Mouse (Mus musculus) MN1 (cell line): Measurements from ENCODE around the gene Exd1.
"Not testable (repeated sequence)": the region's sequence is repeated elsewhere in the genome, so short reads cannot be mapped to it uniquely, and the experiment has no call there.

Source experiments
- DNase-seq: peaks from one replicate; pipeline ENCODE4 v3.0.0-alpha.2; 2016; ENCODE audit warnings: low spot score

Exd1 gene

DNA sequence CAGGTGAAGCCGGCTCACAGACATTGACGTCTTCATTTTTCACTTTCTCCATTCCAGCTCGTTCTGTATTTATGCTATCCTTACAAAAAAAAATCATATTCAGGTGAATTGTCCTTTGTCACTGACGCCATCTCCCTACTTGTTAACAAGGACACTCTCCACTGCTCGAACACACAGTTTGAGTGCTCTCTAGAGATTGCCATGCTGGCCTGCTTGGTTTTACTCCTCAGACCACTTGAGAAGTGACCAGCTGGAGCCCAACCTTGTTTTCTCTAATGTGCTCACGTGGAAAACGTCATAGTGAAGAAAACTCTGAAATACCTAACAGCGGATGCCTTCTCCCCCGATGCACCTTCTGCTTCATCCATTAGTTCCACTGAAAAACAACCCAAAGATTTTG, 8.6 kb downstream of the Exd1 start:
- DNase-seq: no peak

DNA sequence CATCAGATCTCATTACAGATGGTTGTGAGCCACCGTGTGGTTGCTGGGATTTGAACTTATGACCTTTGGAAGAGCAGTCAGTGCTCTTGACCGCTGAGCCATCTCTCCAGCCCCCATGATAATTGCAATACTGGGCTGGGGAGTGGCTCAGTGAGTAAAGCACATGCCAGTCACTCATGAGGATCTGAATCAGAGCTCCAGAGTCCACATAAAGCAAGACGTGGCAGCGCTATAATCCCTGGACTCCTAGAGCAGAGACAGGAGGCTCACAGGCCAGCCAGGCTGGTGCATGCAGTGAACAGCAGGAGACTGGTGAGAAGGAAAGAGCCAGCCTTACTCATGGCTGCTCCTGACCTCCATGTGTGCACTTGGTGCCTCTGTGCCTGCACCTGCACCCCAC, 22.0 kb downstream of the Exd1 start:
- no peak for DNase-seq

DNA sequence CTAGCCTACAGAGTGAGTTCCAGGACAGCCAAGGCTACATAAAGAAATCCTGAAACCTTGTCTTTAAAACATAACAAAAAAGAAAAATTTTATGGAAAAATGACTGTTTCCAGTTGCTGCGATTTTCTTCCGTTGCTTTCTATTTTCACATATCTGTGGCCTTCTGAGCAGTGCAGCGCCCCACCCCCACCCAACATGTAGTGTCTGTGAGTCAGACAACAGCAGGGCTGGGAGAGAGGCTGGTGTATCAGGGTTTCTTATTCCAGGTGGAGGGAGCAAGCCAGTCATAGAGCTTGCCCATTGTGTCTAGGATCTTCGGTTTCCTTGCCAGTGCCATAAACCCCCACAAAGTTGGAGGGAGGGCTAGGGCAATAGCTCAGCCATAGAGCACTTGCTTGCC, 23.6 kb downstream of the Exd1 start:
- no peak for DNase-seq

DNA sequence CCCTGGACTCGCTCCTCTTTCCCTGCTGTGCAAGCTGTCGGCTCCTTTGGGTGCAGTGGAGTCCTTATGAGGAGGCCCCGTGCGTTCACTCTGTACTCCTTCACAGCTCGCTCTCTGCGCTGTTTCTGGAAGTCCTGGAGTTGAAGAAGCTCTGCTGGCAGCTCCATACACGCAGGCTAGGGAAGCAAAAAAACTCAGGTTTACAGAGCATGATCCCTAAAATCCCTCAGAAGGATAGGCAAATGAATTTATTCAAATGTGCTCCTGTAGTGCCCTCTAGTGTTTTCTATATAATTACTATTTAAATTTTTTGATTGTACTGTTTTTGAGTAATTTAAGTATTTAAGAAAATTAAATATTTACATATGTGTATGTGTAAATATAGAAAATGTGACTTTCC, 26.9 kb downstream of the Exd1 start:
- DNase-seq: peak; percentile 53

DNA sequence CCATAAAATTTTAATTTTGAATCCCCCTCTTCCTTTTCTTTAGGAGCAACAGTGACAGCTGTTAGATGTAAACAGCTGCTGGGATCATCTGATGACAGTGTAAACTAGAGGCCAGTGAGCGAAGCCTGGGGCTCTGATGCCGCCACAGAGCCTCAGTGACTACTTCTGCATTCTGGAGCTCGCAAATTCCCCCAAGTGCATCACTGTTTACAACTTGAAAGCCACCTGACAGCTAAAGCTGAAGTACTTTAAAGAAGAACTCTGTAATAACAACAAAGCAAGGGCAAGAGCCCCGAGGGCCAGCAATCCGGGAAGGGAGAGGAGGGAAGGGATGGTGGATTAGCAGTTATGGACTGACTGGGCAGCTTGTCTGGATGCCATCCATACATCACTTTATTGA, 30.6 kb downstream of the Exd1 start:
- no peak for DNase-seq

DNA sequence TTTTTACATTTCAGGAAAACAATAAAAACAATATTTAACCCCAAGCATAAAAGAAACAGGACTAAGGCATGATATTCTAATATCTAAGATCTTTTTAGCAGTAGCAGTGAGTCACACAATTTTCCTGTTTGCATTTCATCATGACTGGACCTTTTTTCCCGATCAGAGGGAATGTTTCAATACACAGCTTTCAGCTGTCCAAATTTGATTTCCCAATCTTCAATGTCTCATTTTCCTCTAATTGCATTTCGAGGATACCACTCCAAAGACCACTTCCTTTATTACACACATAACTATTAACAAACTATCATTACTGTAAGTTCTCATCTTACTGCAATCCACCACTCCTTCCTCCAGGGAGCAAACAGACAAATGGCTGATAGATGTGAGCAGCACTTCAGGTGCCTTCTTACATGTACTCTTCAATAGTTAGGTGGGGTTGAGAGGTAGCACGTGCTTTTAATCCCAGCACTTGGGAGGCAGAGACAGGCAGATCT, 33.4 kb downstream of the Exd1 start:
- no peak for DNase-seq

DNA sequence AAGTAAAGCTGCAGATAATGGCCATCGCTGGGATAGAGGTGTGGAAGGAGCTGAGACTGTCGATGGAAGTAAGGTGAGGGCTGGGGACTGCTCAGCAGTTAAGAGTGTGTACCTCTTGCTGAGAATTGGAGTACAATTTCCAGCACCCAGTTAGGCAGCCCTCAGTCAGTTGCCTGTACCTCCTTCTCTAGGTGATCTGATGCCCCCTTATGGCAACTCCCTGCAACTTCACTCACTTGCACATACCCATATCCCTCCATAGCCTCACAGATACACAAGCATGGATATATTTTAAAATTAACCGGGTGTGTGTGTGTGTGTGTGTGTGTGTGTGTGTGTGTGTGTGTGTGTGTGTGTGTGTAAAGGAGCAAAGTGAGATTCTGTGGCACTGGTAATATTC, 35.1 kb downstream of the Exd1 start:
- no peak for DNase-seq

DNA sequence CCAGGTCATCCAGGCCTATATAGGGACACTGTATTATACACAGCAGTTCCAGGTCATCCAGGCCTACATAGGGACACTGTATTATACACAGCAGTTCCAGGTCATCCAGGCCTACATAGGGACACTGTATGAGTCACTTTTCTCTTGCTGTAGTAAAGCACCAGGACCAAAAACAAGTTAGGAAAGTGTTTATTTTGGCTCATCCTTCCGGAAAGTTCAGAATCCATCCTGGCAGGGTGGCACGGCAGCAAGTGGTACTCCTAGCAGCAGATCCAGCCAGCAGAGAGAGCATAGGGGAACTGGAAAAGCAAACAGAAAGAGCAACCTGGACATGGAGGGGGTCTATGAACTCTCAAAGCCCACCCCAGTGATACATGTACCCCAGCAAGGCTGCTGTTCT, 36.6 kb downstream of the Exd1 start:
- DNase-seq: no peak

DNA sequence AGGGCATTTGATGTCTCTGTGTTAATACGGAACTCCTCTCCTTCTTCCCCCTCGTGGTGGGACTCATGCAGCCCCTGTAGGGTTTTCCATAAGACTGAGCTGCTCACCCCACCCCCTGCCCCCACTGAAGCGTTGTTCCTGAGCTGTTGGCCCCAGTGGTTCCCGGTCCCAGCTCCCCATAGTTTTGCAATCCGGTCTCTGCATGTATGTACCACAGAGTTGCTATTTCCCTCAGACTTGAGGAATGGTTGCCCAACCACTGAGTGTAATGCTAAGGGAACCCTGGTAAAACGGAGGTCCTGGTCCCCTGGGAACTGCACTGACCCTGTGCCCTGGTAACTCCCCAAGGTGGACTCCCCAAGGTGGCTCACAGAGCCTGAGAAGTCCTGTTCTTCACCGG, 38.9 kb downstream of the Exd1 start:
- DNase-seq: not testable (repeated sequence)

DNA sequence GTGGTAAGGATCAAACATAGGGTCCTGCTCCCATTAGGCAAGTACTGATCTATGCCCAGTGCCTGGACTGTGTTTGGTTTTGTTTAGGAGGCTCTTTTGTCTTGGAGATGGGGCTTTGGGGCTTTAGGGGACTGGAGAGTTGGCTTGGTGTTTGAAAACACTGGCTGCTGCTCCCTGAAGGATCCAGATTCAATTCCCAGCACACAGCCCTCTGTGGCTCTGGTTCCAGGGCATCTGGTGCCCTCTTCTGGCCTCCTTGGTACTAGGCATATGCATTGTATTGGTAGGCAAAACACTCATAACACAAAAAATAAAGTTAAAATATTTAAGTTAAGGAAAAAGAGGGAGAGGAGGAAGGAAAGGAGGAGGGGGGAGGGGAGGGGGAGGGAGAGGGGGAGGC, 40.3 kb downstream of the Exd1 start:
- no peak for DNase-seq

DNA sequence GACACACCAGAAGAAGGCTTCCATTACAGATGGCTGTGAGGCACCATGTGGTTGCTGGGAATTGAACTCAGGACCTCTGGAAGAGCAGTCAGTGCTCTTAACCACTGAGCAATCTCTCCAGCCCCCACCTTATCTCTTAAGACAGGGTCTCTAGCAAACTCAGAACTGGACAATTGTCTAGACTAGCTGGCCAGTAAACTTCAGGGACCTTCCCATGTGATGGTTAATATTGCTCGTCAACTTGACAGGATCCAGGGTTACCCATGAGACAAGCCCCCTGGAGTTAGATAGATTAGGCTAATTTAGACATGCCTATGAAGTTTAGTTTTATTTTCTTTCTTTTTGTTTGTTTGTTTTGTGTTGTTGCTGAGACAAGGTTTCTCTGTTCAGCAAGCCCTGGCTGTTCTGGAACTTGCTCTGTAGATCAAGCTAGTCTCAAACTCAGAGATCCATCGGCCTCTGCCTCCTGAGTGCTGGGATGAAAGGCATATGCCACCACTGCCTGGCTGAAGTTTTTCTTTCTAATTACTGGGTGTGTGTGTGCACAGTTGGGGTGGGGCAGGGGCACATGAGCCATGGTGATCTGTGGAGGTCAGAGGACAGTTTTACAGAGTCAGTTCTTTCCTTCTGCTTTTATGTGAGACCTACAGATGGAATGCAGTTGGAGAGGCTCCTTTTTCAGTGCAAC, 46.3 kb downstream of the Exd1 start:
- no peak for DNase-seq

DNA sequence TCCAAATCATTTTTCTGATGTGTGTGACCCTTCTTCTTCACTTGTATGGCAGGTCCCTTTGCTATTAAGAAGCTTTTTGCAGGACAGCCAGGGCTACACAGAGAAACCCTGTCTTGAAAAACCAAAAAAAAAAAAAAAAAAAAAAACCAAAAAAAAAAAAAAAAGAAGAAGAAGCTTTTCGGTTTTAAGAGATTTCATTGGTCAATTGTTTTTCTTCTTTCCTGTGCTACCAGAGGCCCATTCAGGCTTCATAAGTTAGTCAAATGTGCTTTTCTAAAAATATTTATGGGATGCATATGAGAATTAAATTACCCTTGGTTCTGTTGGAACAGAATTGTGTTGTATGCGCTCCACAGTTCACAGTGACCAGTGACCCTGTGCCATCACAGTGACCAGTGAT, 48.6 kb downstream of the Exd1 start:
- DNase-seq: no peak

DNA sequence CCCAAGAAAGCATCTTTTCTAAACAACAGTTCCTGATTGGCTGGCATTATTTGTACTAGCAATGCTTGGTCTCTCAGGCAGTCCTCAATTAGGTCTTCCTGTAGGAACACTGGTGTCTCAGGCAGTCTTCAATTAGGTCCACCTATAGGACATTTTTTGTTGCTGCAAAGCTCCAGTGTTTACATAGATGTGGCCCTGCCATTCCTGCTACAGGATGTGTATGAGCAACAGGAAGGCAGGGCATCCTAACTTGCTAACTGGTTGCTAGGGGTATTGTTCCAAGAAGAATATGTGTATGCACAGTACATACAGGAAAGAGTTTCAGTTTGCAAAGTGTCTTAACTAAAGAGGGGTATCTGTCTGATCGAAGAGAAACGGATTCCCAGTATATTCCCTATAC, 51.3 kb downstream of the Exd1 start:
- no peak for DNase-seq

DNA sequence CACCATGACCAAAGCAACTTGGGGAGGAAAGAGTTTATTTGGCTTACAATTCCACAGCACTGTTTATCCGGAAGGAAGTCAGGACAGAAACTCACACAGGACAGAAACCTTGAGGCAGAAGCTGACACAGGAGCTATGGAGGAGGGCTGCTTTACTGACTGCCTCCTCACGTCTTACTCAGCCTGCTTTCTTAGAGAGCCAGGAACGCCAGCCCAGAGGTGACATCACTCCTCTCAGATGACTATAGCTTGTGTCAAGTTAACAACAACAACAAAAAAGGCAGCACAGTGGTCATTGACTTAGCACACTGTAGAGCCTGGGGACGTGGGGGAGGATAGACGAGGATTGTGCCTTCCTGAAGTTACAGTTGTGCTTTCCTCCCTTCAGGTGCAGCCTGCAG, 55.5 kb downstream of the Exd1 start:
- DNase-seq: no peak

DNA sequence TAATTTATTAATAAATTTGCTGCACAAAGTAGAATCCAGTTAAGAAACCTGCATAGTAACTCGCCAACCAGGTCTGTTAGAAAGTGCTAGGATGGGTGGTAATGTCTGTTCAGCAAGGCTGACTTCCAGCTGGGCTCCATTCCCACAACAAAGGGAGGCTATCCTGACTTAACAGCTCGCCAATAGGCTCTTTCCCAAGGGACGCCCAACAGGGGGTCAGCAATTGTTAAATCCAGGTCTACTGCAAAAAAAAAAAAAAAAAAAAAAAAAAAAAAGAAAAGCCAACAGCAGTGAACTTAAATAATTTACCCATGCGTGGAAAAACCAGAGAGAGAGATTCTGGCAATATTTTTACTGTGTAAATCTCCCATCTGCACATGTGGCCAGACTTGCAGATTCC, 60.9 kb downstream of the Exd1 start:
- no peak for DNase-seq

DNA sequence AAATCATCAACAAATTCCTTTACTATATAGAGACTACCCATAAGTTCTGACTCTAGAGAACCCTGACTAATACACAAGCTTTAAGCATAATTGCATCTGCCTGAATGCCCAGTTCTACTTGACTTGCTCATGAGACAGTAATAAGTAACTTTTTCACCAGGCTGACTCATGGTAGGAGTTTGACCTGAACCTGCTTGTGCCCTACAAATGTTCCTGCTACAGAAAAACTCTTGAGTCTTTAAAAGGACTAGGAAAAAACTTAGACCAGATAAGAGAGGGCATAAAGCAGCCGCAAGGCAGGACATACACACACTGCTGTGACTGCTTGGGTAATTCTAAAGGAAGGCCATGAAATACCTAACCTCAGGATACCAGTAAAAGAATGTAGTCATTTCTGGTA, 65.1 kb downstream of the Exd1 start:
- DNase-seq: no peak

DNA sequence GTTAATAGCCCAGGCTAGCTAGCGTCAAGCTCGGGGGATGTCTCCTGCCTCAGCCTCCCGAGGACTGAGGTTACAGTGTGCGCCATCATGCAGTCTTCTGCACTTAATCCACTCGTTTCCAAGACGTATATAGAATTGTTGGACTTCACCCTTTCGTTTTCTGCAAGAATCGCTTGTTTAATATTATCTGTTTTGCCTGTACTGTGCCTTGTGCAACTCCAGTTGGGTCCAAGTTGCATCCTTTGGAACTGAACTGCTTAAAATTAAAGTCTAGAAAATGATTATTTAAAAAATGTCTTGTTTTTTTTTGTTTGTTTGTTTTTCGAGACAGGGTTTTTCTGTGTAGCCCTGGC, 69.1 kb downstream of the Exd1 start:
- DNase-seq: no peak

DNA sequence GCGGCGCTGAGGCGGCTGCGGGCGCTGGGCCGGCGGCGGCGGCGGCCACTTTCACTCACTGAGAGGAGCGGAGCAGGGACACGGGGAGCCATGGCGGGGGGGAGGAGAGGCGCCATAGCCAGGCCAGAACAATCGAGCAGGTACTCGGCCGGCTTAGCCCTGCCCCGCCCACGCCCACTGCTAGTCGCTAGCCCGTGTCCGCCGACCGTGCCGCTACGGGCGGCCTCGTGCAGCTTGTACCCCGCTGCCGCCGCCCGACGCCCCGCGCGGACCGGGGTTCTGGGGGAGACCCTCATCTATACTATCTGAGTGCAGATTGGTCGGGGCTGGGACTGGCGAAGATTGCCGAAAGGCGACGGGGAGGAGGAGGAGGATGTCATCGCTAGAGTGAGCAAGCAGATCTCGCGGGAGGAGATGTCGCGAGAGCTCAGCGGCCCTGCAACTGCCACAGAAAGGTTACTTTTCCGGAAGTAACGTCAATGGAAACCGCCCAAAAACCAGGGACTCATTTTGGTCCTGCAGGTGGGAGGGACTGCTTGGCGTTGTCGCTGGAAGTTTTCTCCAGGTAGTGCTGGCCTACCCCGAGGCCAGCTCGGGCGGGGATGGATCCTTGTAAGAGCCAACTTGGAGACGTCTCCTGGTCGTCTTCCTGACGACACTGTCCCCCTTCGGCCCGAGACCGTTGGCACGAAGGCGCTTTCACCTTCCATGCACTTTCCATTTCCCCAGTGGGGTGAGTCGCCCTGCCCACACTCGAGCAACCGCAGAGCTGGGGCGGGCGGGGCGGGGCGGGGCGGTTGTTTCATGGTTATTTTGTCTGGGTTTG, 69.6 kb downstream of the Exd1 start, which contains the start of gene Ino80:
Gene Ino80, minus strand, starts transcription at position 117 of the 826 bp plus-strand sequence.
- peak; percentile 98 for DNase-seq

DNA sequence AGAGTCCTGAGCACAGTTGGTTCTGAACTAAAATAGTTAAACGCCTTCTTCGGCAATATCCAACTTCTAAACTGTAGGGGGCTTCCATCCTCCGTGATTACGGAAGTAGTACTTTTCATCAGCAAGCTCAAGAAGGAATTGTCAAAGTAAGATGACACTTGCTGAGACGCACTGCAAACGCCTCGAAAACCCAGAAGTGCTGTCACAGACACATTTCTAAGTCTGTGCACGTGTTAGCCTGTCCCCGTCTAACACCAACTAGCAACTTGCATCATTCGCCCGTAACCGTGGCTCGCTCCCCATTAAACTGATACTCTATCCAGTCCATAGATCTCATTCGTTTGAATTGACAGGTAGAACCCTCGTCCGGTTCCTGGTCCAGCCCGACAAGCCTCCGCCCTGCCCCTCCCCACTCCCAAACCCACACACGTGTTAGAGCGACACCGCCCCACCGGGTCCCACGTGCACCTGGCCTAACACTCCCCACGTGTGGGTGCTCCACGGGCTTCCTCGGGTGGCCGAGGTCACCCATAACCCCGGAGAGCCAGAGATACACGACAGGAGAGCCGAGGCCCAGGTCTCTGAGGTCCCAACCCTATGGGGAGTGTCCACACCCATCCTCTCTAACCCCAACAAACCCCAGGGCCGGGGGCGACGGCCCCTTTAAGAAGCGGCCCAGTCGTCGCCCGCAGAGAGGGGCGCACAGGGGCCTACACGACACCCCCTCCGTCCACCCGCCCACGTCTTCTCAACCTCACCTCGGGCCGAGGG, 70.6 kb downstream of the Exd1 start:
- peak; percentile 74 for DNase-seq

DNA sequence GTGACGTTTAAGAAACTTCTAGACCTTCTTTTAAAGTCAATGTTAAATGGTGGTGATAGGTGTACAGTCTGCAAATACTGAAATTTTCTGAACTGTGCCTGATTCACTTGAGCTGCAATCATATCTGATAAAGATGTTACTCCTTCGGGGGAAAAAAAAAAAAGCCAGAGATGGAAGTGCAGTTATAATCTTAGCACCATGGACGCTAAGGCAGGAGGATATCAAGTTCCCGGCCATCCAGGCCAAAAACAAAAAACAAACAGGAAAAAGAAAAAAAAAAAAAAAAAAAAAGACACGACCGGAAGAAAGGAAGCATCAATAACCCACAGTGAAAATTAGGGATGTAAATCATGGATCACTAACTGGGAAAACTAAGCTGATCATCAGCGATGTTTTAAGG, 71.3 kb downstream of the Exd1 start:
- no peak for DNase-seq
